Mouse (Mus musculus) liver, adult 2 months (tissue): Measurements from ENCODE around the gene Olfr1288. TPM values are rescaled to one million over a fixed set of nuclear protein-coding genes. Genes with fewer than 3 reads are reported as not detected.

ENCODE experiments used
- DNase-seq: peaks from one replicate; pipeline ENCODE4 v3.0.0-alpha.2; 2011; ENCODE audit warnings: low read depth, low spot score; ENCODE audit errors: extremely low read depth
- H3K27ac ChIP-seq: fragments of 200-500 bp; replicated peaks from 2 replicates; pipeline ENCODE4 v1.5.1; 2012; ENCODE audit warnings: low read depth, mild to moderate bottlenecking, control low read depth, inconsistent platforms, low read length; ENCODE audit not compliant: insufficient read depth
- H3K27me3 ChIP-seq: fragments of 200-500 bp; 2 replicates; pipeline ENCODE4 v1.6.1; 2012; ENCODE audit warnings: mild to moderate bottlenecking, moderate library complexity, low read length, inconsistent platforms; ENCODE audit not compliant: control insufficient read depth, insufficient read depth
- H3K36me3 ChIP-seq: fragments of 200-500 bp; 2 replicates; pipeline ENCODE4 v1.6.1; 2012; ENCODE audit warnings: low read length, inconsistent platforms; ENCODE audit not compliant: control insufficient read depth, insufficient read depth
- H3K4me1 ChIP-seq: fragments of 200-500 bp; 2 replicates; pipeline ENCODE4 v1.6.1; 2011; ENCODE audit warnings: low read length; ENCODE audit not compliant: control insufficient read depth, insufficient read depth
- H3K4me3 ChIP-seq: fragments of 200-500 bp; 2 replicates; pipeline ENCODE4 v1.5.1; 2011; ENCODE audit warnings: low read depth, mild to moderate bottlenecking, control low read depth, low read length, moderate library complexity; ENCODE audit not compliant: insufficient read depth
- H3K79me2 ChIP-seq: fragments of 200-500 bp; 2 replicates; pipeline ENCODE4 v1.6.1; 2012; ENCODE audit warnings: inconsistent platforms, mild to moderate bottlenecking, low read length, moderate library complexity; ENCODE audit not compliant: control insufficient read depth, insufficient read depth
- H3K9ac ChIP-seq: fragments of 200-500 bp; 2 replicates; pipeline ENCODE4 v1.6.1; 2012; ENCODE audit warnings: low read depth, mild to moderate bottlenecking, control low read depth, inconsistent platforms, low read length
- CTCF ChIP-seq: fragments of 200-500 bp; IDR thresholded peaks from 2 replicates; pipeline ENCODE4 v1.5.1; 2011; ENCODE audit warnings: low read depth, low read length, control low read depth
- POLR2A ChIP-seq: fragments of 200-500 bp; IDR thresholded peaks from 2 replicates; pipeline ENCODE4 v1.6.1; 2011; ENCODE audit warnings: low read length, control low read depth; ENCODE audit not compliant: insufficient read depth; ENCODE audit errors: extremely low read depth
- WGBS: fragments of 180-500 bp; shearing (Covaris S2); methylation state at CpG from one replicate; pipeline ENCODE4 v1.1.7; 2018; 5-methylcytosine and 5-hydroxymethylcytosine counted together
- polyA plus RNA-seq: library from polyadenylated mRNA; depleted of rRNA; stranded (reverse); fragments of >200 nt; gene quantifications from 2 replicates; pipeline ENCODE4 v1.2.3, GENCODE M21; 2012; rRNA removed
- total RNA-seq: library from RNA; depleted of rRNA; stranded (reverse); fragments of >200 nt; gene quantifications from 2 replicates; pipeline ENCODE4 v1.2.3, GENCODE M21; 2014; rRNA removed

Olfr1288 gene
- total and polyA plus RNA-seq, 2 experiments, result not detected

GRCm38 (mm10) chr2:111524903-111525302, 51.0 kb downstream of the Olfr1288 start, which contains the start of gene Olfr1293-ps:
Gene Olfr1293-ps (plus strand): TSS chr2:111525203.
- WGBS, result 72% methylated on average over 1 of the region's 1 CpGs
- H3K4me3 ChIP-seq, result no peak within 1 kb of the TSS
- H3K79me2 ChIP-seq, result no peaks in the 10 kb centered on the region
- no peaks in the 10 kb centered on the region for H3K36me3 ChIP-seq
- TF ChIP-seq CTCF (no peak), POLR2A (no peak)
- no peak within 1 kb of the TSS for H3K9ac ChIP-seq
- H3K4me1 ChIP-seq, result no peaks in the 10 kb centered on the region
- H3K27me3 ChIP-seq, result no peaks in the 10 kb centered on the region
- no peak within 1 kb of the TSS for H3K27ac ChIP-seq
- no peak for DNase-seq

Other genes with a start within 250 kb of the Olfr1288 start
- gene 4930430A15Rik, start 244.5 kb upstream of the Olfr1288 start, total RNA-seq, result not detected in 2 replicates
- gene 4930430A15Rik, start 244.5 kb upstream of the Olfr1288 start, polyA plus RNA-seq, result not detected in 2 replicates
- gene Olfr1275, start 238.8 kb upstream of the Olfr1288 start, total RNA-seq, result not detected in 2 replicates
- gene Olfr1275, start 238.8 kb upstream of the Olfr1288 start, polyA plus RNA-seq, result not detected in 2 replicates
- not detected in 2 replicates for gene Olfr1276, start 219.6 kb upstream of the Olfr1288 start, total RNA-seq
- not detected in 2 replicates for gene Olfr1276, start 219.6 kb upstream of the Olfr1288 start, polyA plus RNA-seq
- gene Olfr1277, start 200.0 kb upstream of the Olfr1288 start, total RNA-seq, result not detected in 2 replicates
- gene Olfr1277, start 200.0 kb upstream of the Olfr1288 start, polyA plus RNA-seq, result not detected in 2 replicates
- gene Olfr1278, start 184.0 kb upstream of the Olfr1288 start, total RNA-seq, result not detected in 2 replicates
- not detected in 2 replicates for gene Olfr1278, start 184.0 kb upstream of the Olfr1288 start, polyA plus RNA-seq
- not detected in 2 replicates for gene Olfr1279, start 173.5 kb upstream of the Olfr1288 start, total RNA-seq
- gene Olfr1279, start 173.5 kb upstream of the Olfr1288 start, polyA plus RNA-seq, result not detected in 2 replicates
- gene Olfr1280, start 160.1 kb upstream of the Olfr1288 start, total RNA-seq, result not detected in 2 replicates
- not detected in 2 replicates for gene Olfr1280, start 160.1 kb upstream of the Olfr1288 start, polyA plus RNA-seq
- not detected in 2 replicates for gene Olfr1281, start 147.6 kb upstream of the Olfr1288 start, total RNA-seq
- not detected in 2 replicates for gene Olfr1281, start 147.6 kb upstream of the Olfr1288 start, polyA plus RNA-seq
- gene Olfr1282, start 138.0 kb upstream of the Olfr1288 start, total RNA-seq, result not detected in 2 replicates
- not detected in 2 replicates for gene Olfr1282, start 138.0 kb upstream of the Olfr1288 start, polyA plus RNA-seq
- not detected in 2 replicates for gene Olfr1283, start 107.3 kb upstream of the Olfr1288 start, total RNA-seq
- gene Olfr1283, start 107.3 kb upstream of the Olfr1288 start, polyA plus RNA-seq, result not detected in 2 replicates
- not detected in 2 replicates for gene Olfr1284, start 98.6 kb upstream of the Olfr1288 start, total RNA-seq
- not detected in 2 replicates for gene Olfr1284, start 98.6 kb upstream of the Olfr1288 start, polyA plus RNA-seq
- gene Olfr1286, start 51.0 kb upstream of the Olfr1288 start, total RNA-seq, result not detected in 2 replicates
- gene Olfr1286, start 51.0 kb upstream of the Olfr1288 start, polyA plus RNA-seq, result not detected in 2 replicates
- not detected in 2 replicates for gene Olfr1287, start 25.0 kb upstream of the Olfr1288 start, total RNA-seq
- not detected in 2 replicates for gene Olfr1287, start 25.0 kb upstream of the Olfr1288 start, polyA plus RNA-seq
- not detected in 2 replicates for gene Olfr1289, start 6.7 kb downstream of the Olfr1288 start, total RNA-seq
- gene Olfr1289, start 6.7 kb downstream of the Olfr1288 start, polyA plus RNA-seq, result not detected in 2 replicates
- not detected in 2 replicates for gene Olfr1290, start 19.7 kb downstream of the Olfr1288 start, total RNA-seq
- not detected in 2 replicates for gene Olfr1290, start 19.7 kb downstream of the Olfr1288 start, polyA plus RNA-seq
- not detected in 2 replicates for gene Olfr1291-ps1, start 23.1 kb downstream of the Olfr1288 start, total RNA-seq
- gene Olfr1291-ps1, start 23.1 kb downstream of the Olfr1288 start, polyA plus RNA-seq, result not detected in 2 replicates
- gene Olfr1293-ps, start 51.1 kb downstream of the Olfr1288 start, total RNA-seq, result not detected in 2 replicates
- not detected in 2 replicates for gene Olfr1293-ps, start 51.1 kb downstream of the Olfr1288 start, polyA plus RNA-seq
- gene Olfr1294, start 66.2 kb downstream of the Olfr1288 start, total RNA-seq, result not detected in 2 replicates
- not detected in 2 replicates for gene Olfr1294, start 66.2 kb downstream of the Olfr1288 start, polyA plus RNA-seq
- not detected in 2 replicates for gene Olfr1295, start 95.6 kb downstream of the Olfr1288 start, total RNA-seq
- gene Olfr1295, start 95.6 kb downstream of the Olfr1288 start, polyA plus RNA-seq, result not detected in 2 replicates
- not detected in 2 replicates for gene Olfr1297, start 152.4 kb downstream of the Olfr1288 start, total RNA-seq
- gene Olfr1297, start 152.4 kb downstream of the Olfr1288 start, polyA plus RNA-seq, result not detected in 2 replicates
- gene Olfr1298, start 175.1 kb downstream of the Olfr1288 start, total RNA-seq, result not detected in 2 replicates
- gene Olfr1298, start 175.1 kb downstream of the Olfr1288 start, polyA plus RNA-seq, result not detected in 2 replicates
- not detected in 2 replicates for gene Olfr1299, start 187.3 kb downstream of the Olfr1288 start, total RNA-seq
- not detected in 2 replicates for gene Olfr1299, start 187.3 kb downstream of the Olfr1288 start, polyA plus RNA-seq